Mouse (Mus musculus) cerebellum, adult 18-20 months (tissue): ENCODE data around the gene 3110040M04Rik.

Experiments used
- DNase-seq, 2 experiments: peaks; one replicate each; pipeline ENCODE4 v3.0.0; 2021

Gene 3110040M04Rik

DNA sequence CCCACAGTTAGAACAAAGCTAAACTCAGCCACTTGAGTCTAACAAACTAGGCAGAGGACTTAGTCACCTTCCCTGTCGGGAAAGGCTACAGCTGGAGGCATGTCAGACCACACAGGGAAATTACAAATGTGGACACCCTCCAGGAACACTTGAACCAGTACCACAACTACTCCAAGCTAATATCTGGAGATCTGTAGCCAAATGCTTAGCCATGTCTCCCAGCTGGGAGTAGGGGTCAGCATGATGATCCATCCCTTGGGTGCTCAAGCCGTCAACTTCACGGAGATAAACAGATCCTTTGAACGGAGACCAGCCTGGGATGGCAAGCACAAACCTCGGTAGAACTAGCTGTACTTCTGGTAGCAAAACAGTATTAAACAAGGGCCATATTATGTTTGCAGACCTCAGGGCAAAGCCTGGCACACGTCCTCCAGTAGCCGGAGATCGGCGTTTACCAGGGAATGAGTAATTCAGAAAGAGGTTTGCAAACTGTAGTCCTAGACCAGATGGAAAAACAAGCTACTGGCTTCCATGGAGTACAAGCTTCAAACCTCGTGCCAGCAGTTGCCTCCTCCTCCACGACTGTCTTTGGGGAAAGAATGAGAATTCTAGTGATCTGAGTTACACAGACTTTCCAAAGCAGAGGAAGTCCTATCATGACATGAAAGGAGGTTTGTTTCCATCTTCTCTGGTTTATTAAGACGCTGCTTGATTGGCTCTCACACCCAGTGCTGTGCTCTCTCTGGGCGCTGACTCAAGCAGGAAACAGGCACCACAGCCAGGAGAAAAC, 32.4 kb downstream of the 3110040M04Rik start:
- no peak for DNase-seq

DNA sequence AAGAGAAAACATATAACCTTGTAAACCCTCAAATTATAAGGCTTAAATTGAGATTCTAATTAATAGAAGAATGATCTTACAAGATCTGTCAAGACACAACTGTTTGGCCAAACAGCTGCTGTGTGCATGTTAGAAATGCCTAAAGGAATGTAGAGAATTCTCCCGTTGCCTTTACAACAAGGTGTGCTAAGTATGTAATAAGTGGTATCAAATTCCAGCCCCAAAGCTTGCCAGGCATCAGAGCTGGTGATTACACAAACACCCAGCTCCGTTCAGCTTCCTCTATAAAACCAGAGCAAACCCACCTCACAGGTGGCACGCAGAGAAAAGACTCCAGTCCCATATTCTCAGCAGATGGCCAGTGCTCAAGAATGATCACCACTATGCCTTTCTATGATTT, 33.9 kb downstream of the 3110040M04Rik start:
- DNase-seq, result no peak

DNA sequence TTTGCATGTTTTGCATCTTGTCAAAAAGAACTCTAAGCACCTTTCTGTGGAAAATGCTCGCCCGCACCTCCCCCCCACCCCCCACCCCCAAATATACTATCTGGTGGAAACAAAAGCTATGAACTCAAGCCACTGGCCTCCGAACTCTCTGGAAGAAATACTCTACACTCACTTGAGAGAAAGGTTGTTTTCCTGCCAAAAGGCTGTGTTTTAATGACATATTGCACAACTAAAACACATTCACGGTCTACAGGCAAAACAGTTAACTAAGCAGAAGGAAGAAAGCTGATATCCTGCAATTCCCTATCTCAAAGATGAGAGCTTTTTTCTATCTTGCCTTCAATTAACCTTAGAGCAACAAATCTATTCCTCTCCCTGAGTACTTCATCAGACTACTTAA, 39.4 kb downstream of the 3110040M04Rik start:
- DNase-seq, result no peak

DNA sequence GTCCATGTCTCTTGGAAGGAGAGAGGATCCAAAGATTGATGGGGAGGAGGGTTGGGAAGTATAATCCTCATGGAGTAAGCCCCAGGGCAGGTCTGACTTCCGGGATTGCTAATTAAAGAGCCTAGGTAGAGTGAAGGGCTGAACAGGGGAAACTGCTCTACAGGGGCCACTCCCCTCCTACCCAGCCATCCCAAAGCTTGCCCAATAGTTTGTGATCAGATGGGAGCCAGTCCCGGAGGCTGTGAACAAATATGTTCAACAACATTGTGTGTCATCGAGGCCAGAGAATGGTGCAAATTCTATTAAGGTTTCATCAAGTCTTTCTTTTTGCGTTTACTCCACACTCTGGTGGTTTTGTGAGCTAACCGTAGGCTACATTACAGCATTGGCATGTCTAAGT, 40.1 kb downstream of the 3110040M04Rik start:
- DNase-seq, result no peak

DNA sequence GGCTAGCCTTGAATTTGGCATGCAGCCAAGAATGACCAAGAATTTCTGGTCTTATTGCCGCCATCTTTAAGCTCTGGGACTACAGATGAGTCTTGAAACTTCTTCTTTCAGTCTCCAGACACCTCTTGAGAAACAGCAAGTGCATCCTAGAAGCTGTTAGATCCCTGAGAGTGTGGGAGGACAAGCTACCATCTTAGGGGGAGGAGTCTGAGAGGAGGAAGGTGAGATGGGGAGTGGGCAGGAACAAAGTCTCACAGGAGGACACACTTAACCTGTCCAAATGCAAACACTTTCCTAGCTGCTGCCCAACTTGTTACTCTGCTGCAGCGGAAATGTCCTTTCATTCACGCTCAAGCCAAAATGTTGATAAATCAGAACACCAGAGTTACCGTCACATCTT, 40.8 kb downstream of the 3110040M04Rik start:
- DNase-seq, result no peak

DNA sequence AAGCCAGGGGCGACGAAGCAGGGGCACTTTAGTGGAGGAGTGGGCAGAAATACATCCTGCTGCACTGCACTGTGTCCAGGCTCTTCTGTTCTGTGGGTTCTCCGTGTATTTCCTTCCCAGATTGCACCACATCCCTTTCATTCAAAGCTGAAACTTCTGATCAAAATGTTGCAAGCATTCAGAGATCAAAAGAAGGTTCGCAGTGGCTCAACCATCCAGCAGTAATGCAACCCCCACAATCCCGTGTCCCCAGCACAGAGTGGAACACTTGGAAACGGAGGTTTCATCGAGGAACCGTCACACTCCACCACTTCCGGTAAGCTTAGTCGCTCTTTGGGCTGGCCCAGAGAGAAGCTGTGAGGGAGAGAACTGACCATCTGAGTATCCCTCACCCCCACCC, 41.2 kb downstream of the 3110040M04Rik start:
- no peak for DNase-seq

- DNase-seq, result no peak
Measured at GRCm38 (mm10) chr1:151245846-151246245, 41.9 kb downstream of the 3110040M04Rik start.

- DNase-seq, result no peak
Measured at GRCm38 (mm10) chr1:151250109-151250508, 46.2 kb downstream of the 3110040M04Rik start.

DNA sequence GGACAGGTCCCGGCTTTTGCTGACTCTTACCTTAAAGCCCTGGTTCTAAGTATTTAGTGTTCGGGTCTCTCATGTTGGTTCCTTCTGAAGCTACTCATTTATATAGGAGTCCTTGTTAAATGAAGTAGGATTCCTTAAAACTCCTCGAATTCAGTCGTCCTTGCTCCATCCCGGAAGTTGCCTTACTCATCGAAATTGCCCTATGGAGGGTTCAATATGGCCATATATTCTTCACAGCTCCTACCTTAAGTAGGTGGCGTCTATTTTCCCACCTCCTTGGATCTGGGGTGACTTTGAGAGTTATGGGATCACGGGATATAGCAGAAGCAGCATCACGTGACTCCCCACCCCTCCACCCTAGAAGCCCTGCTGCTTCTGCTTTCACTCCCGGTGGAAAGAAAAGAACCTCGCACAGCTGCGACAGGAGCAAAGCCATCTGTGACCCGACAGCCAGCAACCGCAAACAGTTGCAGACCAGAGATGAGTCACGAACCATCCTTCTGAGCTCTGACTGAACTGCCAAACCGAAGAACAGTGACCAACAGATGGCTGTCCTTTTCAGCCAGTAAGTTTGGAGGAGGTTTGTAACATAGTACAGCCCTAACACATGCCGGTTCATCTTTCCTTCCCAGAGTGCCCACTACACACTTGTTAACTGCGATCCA, 46.7 kb downstream of the 3110040M04Rik start:
- no peak for DNase-seq

DNA sequence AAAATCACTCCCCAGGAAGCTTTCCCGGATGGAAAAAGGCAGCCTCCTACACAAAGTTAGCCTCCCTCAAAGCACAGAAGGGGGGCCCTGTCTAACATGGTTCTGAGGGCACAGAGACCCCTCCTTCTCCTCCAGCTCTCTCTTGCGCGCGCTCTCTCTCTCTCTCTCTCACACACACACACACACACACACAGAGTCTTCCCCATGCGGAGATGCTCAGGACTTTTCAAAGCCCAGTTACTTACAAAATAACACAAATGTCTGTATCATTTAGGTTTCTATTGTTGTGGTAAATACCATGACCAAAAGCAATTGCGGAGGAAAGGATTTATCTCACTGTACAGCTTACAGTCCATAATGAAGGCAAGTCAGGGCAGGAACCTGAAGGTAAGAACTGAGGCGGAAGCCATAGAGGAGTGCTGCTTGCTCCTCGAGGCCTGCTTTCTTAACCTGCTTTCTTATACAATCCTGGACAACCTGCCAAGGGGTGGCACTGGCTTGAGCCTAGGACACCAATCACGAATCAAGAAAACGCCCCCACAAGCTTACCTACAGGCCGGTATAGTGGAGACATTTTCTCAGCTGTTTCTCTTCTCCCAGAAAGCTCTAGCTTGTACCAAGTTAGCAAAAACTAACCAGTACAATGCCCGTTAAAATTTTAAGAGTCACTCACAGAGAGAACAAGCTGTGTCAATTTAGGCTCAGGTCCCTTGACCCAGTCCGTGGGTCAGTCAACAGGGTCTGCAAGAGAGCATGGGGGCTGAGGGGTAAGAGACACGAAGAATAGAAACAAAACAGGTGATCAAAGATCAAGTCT, 47.5 kb downstream of the 3110040M04Rik start:
- DNase-seq, result no peak
